Mouse (Mus musculus): Measurements from ENCODE around the gene Gnl2.
A peak's percentile ranks its signal among the peaks of the same experiment; 100 is the strongest.

Gnl2 gene

DNA sequence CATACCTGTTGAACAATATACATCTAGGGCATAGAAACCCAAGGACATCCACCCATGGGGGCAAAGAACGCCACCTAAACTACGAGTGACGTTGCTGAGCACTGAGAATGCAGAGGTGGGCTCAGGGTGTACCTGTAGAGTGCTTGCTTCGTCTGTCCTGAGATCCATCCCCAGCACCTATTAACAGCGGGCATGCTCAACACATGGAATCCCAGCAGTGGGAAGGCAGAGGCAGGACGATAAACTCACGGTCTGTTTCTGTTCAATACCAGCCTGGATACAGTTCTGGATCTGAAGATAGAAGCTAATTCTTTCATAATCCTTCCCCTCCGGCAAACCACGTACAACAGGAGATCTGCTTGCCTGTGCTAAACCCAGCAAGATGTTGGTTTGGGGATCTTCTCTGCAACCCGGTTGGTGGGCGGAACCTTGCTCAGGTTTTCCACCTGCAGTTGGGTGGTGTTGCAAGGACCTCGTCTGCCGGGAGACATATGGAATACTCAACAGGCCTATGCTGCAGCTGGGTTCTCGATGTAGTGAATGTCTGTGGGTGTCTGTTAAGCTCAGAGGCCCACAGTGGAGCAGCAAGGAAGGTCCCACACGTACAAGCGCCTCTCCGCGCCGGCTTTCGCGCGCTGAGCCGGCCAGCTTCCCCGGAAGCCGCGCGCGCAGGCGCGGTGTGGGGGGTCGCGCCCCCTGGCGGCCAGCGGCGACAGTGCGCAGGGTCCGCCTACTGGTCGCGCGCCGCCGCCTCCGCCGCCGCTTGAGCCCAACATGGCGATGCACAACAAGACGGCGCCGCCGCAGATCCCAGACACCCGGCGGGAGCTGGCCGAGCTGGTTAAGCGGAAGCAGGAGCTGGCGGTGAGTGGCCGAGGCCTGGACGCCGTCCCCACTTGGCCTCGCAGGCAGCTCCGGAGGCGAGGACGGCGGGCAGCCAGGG, 68.3 kb downstream of the Gnl2 start, which contains the start of gene Meaf6:
Gene Meaf6, plus strand, starts transcription at position 732 of the 943 bp plus-strand sequence.
- DNase-seq (ENCODE audit: low read depth, low spot score): peak; percentile 93

DNA sequence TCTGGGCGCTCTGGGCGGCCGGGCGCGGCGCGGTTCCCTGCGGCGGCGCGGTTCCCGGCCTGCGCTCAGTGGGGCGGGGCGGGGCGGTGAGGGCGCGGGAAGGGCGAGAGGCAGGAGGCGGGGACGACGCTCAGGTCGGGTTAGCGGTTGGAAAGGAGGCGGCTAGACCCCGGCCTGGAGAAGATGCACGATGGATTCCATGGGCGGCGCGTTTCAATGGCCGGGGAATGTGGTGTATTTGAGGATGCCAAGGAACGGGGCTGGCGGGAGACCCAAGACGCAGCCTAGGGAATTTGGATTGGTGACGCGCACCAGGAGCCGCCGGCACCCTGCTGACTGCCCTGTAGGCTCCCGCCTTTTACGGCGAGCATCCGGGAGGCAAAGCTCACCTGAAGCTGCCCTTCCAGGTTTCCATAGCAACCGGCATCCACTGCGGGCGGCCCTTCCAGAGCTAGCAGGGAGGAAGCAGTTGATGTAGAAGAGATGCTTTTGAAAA, 69.0 kb downstream of the Gnl2 start:
- DNase-seq (ENCODE audit: low read depth, low spot score): peak; percentile 75

GRCm38 (mm10) chr4:125093031-125093430, 76.6 kb downstream of the Gnl2 start:
- DNase-seq (ENCODE audit: low read depth, low spot score): no peak

DNA sequence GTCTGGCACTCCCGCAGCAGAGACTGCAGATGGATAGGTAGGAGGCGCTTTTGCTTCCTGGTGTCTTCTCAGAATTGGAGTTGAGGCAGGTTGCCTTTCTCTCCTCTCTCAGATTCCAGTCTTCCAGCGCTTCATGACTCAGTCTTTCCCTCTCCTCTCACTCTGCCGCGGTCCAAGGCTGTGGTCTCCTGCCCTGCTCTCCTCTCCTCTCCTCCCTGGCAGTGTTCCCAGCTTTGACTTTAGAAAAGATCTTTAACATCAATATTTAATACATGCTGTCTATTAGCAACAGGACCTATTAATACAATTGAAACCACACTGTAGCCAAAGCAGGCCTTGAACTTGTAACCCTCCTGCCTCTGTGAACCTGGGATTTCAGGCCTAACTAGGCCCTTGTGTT, 79.7 kb downstream of the Gnl2 start:
- no peak for DNase-seq (ENCODE audit: low read depth, low spot score)

- DNase-seq (ENCODE audit: low read depth, low spot score): no peak
These were observed 81.0 kb downstream of the Gnl2 start for GRCm38 (mm10) chr4:125097412-125097811.

DNA sequence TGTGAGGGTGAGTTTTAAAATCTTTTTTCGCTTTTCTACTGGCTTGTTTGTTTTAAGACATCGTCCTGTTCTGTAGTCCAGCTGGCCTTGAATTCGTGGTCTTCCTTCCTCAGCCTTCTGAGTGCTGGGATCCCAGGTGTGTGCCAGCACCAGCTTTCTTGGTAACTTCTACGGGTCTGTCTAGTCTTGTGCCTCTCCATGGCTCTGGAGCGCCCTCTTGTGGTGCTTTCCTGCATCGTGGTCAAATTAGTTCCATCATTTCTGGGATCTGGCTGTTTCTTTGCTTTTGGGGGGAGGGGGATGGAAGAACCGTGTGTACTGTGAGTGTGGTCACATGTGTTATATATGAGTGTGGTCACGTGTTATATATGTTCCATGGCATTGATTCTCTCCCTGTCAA, 83.1 kb downstream of the Gnl2 start:
- DNase-seq (ENCODE audit: low read depth, low spot score): peak; percentile 83

- no peak for DNase-seq (ENCODE audit: low read depth, low spot score)
These were observed 84.9 kb downstream of the Gnl2 start for GRCm38 (mm10) chr4:125101334-125101733.
